Mouse (Mus musculus): ENCODE measurements around the gene Abca6. TPM values are rescaled to one million over a fixed set of nuclear protein-coding genes. Genes with fewer than 3 reads are reported as not detected.
A peak's percentile ranks its signal among the peaks of the same experiment; 100 is the strongest.

The Abca6 gene
- polyA plus RNA-seq, 2 experiments: 0.69 to 1.1 TPM

GRCm38 (mm10) chr11:110167459-110168251, 83.9 kb downstream of the Abca6 start, which contains the start of gene Abca9:
TSS of gene Abca9 (minus strand) at chr11:110168196.
- Histone ChIP-seq H3K4me1 (ENCODE audit: control insufficient read depth, insufficient read depth, low read length) (no peaks in the 10 kb centered on the region), H3K27ac (replicated peaks; ENCODE audit: low read depth, low read length) (peak within 1 kb of the TSS; percentile 70), H3K9me3 (ENCODE audit: control insufficient read depth, low read length) (no peaks in the 10 kb centered on the region), H3K4me2 (replicated peaks; ENCODE audit: low read depth, low read length, severe bottlenecking) (peak within 1 kb of the TSS; percentile 22), H3K27me3 (ENCODE audit: control insufficient read depth, insufficient read depth, low read length) (no peaks in the 10 kb centered on the region), H3K4me3 (replicated peaks; ENCODE audit: low read length) (peak within 1 kb of the TSS; percentile 19), H3K9ac (ENCODE audit: low read depth, low read length, severe bottlenecking) (peak within 1 kb of the TSS; percentile 0; the same call in 1 of the 2 replicates), H3K36me3 (ENCODE audit: control insufficient read depth, insufficient read depth, low read length) (no peaks in the 10 kb centered on the region)
- peak; percentile 69 for DNase-seq (ENCODE audit: low spot score)
- peak; percentile 62; the same call in 1 of the 2 replicates for ATAC-seq (ENCODE audit: low FRiP score, low read depth)
- TF ChIP-seq POLR2A (IDR thresholded peaks at IDR 0.05; ENCODE audit: borderline replicate concordance, extremely low read depth, insufficient read depth, insufficient read length): no peak
- WGBS: 37% methylated on average over 12 of the region's 12 CpGs

- Histone ChIP-seq H3K4me2 (replicated peaks; ENCODE audit: low read depth, low read length, severe bottlenecking) (no peak overlapping the region), H3K9me3 (ENCODE audit: control insufficient read depth, low read length) (no peaks in the 10 kb centered on the region), H3K27me3 (ENCODE audit: control insufficient read depth, insufficient read depth, low read length) (no peaks in the 10 kb centered on the region), H3K4me1 (ENCODE audit: control insufficient read depth, insufficient read depth, low read length) (no peaks in the 10 kb centered on the region), H3K9ac (ENCODE audit: low read depth, low read length, severe bottlenecking) (no peak overlapping the region), H3K36me3 (ENCODE audit: control insufficient read depth, insufficient read depth, low read length) (no peaks in the 10 kb centered on the region), H3K4me3 (replicated peaks; ENCODE audit: low read length) (no peak overlapping the region), H3K27ac (replicated peaks; ENCODE audit: low read depth, low read length) (no peak overlapping the region)
- WGBS: 23% methylated on average over 3 of the region's 3 CpGs
- TF ChIP-seq POLR2A (IDR thresholded peaks at IDR 0.05; ENCODE audit: borderline replicate concordance, extremely low read depth, insufficient read depth, insufficient read length): no peak
- DNase-seq (ENCODE audit: low spot score) (no peak), ATAC-seq (ENCODE audit: low FRiP score, low read depth) (no peak)
These were observed 85.8 kb downstream of the Abca6 start for GRCm38 (mm10) chr11:110165822-110166221.

- TF ChIP-seq POLR2A (IDR thresholded peaks at IDR 0.05; ENCODE audit: borderline replicate concordance, extremely low read depth, insufficient read depth, insufficient read length): no peak
- H3K9ac ChIP-seq (ENCODE audit: low read depth, low read length, severe bottlenecking): no peak overlapping the region
- H3K4me2 ChIP-seq (replicated peaks; ENCODE audit: low read depth, low read length, severe bottlenecking): no peak overlapping the region
- ATAC-seq (ENCODE audit: low FRiP score, low read depth): no peak
- DNase-seq (ENCODE audit: low spot score): no peak
- H3K9me3 ChIP-seq (ENCODE audit: control insufficient read depth, low read length): no peaks in the 10 kb centered on the region
- H3K27ac ChIP-seq (replicated peaks; ENCODE audit: low read depth, low read length): no peak overlapping the region
- no peaks in the 10 kb centered on the region for H3K36me3 ChIP-seq (ENCODE audit: control insufficient read depth, insufficient read depth, low read length)
- H3K4me1 ChIP-seq (ENCODE audit: control insufficient read depth, insufficient read depth, low read length): no peaks in the 10 kb centered on the region
- H3K27me3 ChIP-seq (ENCODE audit: control insufficient read depth, insufficient read depth, low read length): no peaks in the 10 kb centered on the region
- H3K4me3 ChIP-seq (replicated peaks; ENCODE audit: low read length): no peak overlapping the region
These were observed 86.2 kb downstream of the Abca6 start for GRCm38 (mm10) chr11:110165409-110165808.

GRCm38 (mm10) chr11:110157059-110157458, 94.5 kb downstream of the Abca6 start:
- no peak for ATAC-seq (ENCODE audit: low FRiP score, low read depth)
- Histone ChIP-seq H3K9ac (ENCODE audit: low read depth, low read length, severe bottlenecking) (no peak overlapping the region), H3K4me2 (replicated peaks; ENCODE audit: low read depth, low read length, severe bottlenecking) (no peak overlapping the region), H3K36me3 (ENCODE audit: control insufficient read depth, insufficient read depth, low read length) (no peaks in the 10 kb centered on the region), H3K4me1 (ENCODE audit: control insufficient read depth, insufficient read depth, low read length) (no peaks in the 10 kb centered on the region), H3K4me3 (replicated peaks; ENCODE audit: low read length) (no peak overlapping the region), H3K27me3 (ENCODE audit: control insufficient read depth, insufficient read depth, low read length) (no peaks in the 10 kb centered on the region), H3K9me3 (ENCODE audit: control insufficient read depth, low read length) (no peaks in the 10 kb centered on the region), H3K27ac (replicated peaks; ENCODE audit: low read depth, low read length) (no peak overlapping the region)
- WGBS: 46% methylated on average over 6 of the region's 6 CpGs
- DNase-seq (ENCODE audit: low spot score): no peak
- TF ChIP-seq POLR2A (IDR thresholded peaks at IDR 0.05; ENCODE audit: borderline replicate concordance, extremely low read depth, insufficient read depth, insufficient read length): no peak

GRCm38 (mm10) chr11:110155985-110156384, 95.6 kb downstream of the Abca6 start:
- ATAC-seq (ENCODE audit: low FRiP score, low read depth) (no peak), DNase-seq (ENCODE audit: low spot score) (no peak)
- Histone ChIP-seq H3K9ac (ENCODE audit: low read depth, low read length, severe bottlenecking) (no peak overlapping the region), H3K27me3 (ENCODE audit: control insufficient read depth, insufficient read depth, low read length) (no peaks in the 10 kb centered on the region), H3K4me1 (ENCODE audit: control insufficient read depth, insufficient read depth, low read length) (no peaks in the 10 kb centered on the region), H3K36me3 (ENCODE audit: control insufficient read depth, insufficient read depth, low read length) (no peaks in the 10 kb centered on the region), H3K27ac (replicated peaks; ENCODE audit: low read depth, low read length) (no peak overlapping the region), H3K4me2 (replicated peaks; ENCODE audit: low read depth, low read length, severe bottlenecking) (no peak overlapping the region), H3K9me3 (ENCODE audit: control insufficient read depth, low read length) (no peaks in the 10 kb centered on the region), H3K4me3 (replicated peaks; ENCODE audit: low read length) (no peak overlapping the region)
- TF ChIP-seq POLR2A (IDR thresholded peaks at IDR 0.05; ENCODE audit: borderline replicate concordance, extremely low read depth, insufficient read depth, insufficient read length): no peak
- 94% methylated on average over 11 of the region's 11 CpGs for WGBS

Measured in limb, embryonic 14.5 days (tissue).